Mouse (Mus musculus) adrenal gland, adult (tissue): ENCODE measurements at regions not wholly inside any gene's neighbourhood (a gene's known extent, or its start where the extent isn't known, plus 50 kb on each side); places are given as distances from the start of the nearest gene placed in this dataset.

Source experiments
- DNase-seq, 2 experiments: peaks; one replicate each; pipeline ENCODE4 v3.0.0; 2022 to 2023; ENCODE audit warnings: low spot score in 1 of 2; ENCODE audit not compliant: inconsistent age in 2 of 2

- no peak for DNase-seq
Measured at GRCm38 (mm10) chr2:108877676-108878075, 402.9 kb upstream of the Kif18a start.

DNA sequence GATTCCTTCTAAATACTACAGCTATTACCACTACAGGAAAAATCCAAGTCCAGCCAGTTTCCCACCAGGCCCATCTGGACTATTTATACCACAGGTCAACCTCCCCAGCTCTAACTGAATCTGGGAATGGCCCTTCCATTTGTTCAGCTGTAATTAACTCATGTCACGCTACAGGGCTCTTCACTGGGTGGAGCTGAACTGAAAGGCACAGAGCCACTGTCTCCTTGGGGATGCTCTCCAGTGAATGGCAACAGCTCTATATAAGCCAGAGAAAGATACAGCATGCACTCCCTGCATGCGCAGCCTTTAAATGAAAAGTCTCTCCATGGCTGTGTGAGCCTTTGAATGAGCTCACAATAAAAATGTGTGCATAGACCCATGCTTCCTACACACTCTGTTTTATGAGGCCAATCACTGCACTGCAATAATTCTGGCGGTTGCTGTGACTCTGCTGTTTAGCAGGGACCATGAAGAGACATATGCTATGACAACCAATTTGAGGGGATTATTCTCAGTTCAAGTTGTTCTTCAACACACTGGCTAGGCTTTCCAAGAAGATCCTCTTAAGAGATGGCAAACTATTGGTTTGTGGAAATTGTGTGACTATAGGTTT lies 376.3 kb upstream of the Kif18a start:
- DNase-seq = no peak

DNA sequence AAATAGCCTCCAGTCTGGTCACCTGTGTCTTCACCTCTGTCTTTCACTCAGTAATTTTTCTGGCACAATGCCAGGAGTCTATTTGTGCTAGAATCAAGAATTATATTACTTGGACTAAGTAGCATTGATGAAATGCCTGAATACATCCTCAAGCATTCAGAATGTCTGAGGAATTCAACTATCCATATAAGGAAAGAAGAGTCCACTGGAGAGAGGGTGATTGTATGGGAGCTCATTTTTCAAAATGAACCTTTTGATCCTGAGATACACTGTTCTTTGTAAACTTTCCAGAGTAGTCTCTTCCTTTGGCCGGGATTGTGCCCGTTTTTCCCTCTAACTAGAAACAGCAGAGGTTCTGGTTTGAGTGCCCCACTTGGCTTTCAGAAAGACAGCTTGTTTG lies 367.0 kb upstream of the Kif18a start:
- DNase-seq = no peak

DNA sequence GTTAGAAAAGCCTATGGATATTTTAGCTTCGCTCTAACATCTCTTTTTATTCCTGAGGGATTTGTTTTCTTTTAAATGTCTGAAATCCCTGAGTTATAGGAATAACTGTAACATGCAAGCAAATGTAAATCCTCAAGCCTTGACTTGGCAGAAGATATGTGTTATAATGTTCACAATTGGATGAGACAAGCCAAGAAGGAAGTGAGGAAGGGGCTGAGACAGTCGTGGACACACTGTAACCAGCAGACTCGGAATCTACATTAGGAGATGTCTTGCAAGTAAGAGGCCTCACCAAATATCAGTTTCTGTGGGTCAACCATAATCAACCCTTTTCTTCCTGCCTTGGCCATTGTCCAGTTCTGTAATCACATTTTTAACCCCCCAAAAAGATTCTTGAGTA lies 366.6 kb upstream of the Kif18a start:
- no peak for DNase-seq

DNA sequence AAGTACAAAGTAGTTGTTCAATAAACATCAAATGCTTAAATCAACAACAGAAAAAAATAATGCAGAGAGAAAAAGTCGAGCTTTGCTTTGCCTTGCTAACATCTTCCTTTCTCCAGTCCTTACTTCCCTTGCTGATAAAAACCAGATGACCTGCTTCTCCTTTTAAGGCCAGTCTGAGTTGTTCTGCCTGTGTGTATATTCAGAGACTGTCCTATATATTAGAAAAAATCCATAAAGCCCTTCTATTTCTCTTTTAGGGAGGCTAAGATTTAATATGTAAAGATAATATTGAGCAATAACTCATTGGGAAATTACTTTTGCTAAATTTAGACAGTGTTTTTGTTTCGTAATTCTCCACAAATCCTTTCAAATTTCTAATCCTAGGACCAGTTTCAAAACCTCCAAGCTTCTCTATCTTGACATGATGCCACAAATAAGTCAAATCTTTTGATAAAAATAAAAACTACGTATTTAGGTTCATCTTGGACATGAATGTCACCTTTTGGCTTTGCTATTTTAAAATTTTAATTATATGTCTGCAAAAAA lies 361.0 kb upstream of the Kif18a start:
- no peak for DNase-seq

- no peak for DNase-seq
Measured at GRCm38 (mm10) chr2:108920111-108920510, 360.4 kb upstream of the Kif18a start.

DNA sequence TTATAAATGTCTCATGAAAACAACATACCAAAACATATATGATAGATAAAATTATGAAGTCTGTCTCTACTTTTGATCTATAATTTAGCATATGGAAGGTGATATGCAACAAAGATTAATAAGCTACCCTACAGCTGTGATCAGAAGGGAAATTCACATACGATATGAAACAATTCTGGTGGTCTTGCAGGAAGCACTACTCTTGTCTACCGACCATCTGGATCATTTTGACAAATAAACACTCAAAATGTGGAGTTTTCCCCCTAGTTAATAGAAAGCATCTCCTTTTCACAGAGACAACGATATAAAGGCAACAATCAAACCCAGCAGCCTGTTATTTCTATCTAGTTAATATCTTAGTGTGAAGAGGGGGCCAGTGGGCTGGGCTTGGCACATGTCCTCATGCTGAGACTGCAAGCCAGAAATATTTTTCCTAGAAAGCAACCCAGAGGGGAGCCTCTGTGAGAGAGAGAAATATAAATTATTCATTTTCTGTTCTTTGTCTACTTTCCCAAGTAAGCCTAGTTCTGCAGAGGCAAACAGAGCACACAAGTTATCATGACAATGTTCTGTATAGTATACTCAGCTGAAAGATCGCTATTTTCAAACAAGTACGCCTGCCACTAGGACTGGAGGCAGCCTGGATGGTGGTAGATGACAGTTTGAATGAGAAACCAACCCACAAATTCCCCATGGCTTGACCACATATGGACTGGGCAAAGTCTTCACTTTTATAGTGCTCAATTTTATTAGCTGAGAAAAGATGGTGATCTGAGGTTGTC lies 344.4 kb upstream of the Kif18a start:
- no peak for DNase-seq

GRCm38 (mm10) chr2:108980921-108981320 lies 299.6 kb upstream of the Kif18a start:
- no peak for DNase-seq

DNA sequence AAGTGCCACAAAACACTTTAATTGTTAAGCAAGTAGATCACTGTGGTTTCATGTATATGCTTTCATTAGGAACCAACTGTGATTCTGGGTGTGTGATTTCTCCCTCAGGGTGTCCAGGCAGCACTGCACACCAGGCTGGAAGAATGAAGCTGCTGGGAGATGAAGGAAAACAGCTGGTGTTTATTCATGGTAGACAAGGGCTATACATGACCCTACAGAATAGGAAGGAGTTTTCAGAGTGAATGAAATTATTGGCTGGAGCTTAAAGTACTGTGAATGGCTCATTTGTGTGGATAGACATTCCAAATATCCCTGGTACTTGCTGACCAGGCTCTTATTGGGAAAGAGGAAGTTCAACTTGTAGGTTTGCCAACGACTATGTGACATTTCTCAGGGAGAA lies 264.3 kb upstream of the Kif18a start:
- no peak for DNase-seq

DNA sequence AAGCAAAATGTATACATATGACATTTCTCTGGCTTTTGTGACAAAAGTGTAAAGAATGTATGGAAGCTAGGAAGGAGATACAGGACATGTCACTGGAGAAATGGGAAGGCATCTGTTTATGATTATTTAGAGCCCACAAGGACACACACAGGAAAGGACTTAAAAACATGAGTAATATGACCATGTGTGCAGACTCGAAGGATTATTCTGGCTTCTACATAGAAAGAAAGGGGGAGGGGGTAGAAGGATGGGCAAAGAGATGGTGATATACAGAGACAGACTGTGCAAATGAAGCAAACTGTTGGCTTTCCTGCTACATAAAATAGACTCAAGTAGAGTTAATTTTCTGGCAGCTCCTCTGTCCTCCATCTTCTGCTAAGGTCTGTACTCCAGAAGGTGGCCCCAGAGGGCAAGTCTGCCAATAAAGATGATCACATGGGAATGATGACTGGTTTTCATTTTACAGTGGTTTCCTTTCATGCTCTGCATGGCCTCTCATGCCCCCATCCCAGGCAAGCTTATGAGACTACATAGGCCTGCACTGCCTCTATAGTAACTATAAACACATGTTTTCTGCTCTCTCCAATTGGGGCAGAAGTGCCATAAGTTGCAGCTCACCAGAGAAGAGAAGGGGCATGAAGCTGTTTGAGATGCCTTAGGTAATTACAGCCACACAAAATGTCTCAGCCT lies 263.4 kb upstream of the Kif18a start:
- no peak for DNase-seq

DNA sequence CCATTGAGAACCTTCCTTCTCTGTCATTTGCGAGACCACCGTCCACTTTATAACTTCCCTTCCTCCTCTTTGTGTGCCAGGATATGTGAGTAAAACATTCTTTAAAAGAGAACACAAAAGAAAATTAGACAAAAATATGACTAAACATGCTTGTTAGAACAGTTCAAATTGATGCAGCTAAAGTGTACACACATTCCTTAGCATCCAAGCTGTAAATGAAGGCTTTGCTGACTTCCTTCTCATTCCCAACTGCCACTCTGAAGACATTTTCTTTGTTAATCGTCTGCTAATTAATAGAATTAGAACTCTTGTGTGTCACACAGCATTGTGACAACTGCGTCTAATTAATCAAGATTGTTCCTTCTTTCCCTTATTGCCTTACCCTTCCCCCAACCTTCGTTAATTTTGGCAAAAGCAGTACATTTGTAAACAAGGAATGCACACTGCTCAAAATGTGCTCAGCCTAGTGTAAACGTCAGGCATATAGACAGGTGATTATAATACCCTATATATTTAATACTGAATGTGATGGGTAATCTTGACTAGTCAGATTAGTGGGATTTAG lies 242.3 kb upstream of the Kif18a start:
- DNase-seq = no peak
